Mouse (Mus musculus) heart, postnatal 0 days (tissue): Measurements from ENCODE around the gene Smad6. TPM values are rescaled to one million over a fixed set of nuclear protein-coding genes. Genes with fewer than 3 reads are reported as not detected.

Experiments
- ATAC-seq: fragments of 200-750 bp; cut with Nextera tagmentation; 2 replicates; pipeline ENCODE4 v1.8.0; 2017; ENCODE audit warnings: low read depth, moderate number of reproducible peaks, moderate library complexity; ENCODE audit not compliant: insufficient read depth
- DNase-seq: peaks from one replicate; pipeline ENCODE4 v3.0.0-alpha.2; 2016; ENCODE audit warnings: low spot score
- H3K27ac ChIP-seq: fragments of 300-500 bp; sonication (generic); 2 replicates; pipeline ENCODE4 v1.5.1; 2014; ENCODE audit warnings: low read depth, mild to moderate bottlenecking
- H3K27me3 ChIP-seq: fragments of 300-500 bp; sonication (generic); 2 replicates; pipeline ENCODE4 v1.6.1; 2014; ENCODE audit warnings: low read length, mixed read lengths; ENCODE audit not compliant: control insufficient read depth, insufficient read depth
- H3K36me3 ChIP-seq: fragments of 300-500 bp; sonication (generic); replicated peaks from 2 replicates; pipeline ENCODE4 v1.6.1; 2014; ENCODE audit warnings: low read length, mixed read lengths; ENCODE audit not compliant: control insufficient read depth, insufficient read depth
- H3K4me1 ChIP-seq: fragments of 300-500 bp; sonication (generic); 2 replicates; pipeline ENCODE4 v1.6.1; 2014; ENCODE audit warnings: antibody characterized with exemption; ENCODE audit not compliant: control insufficient read depth, insufficient read depth
- H3K4me2 ChIP-seq: fragments of 300-500 bp; sonication (generic); 2 replicates; pipeline ENCODE4 v1.6.1; 2014; ENCODE audit warnings: low read depth, mild to moderate bottlenecking, low read length, moderate library complexity
- H3K4me3 ChIP-seq: fragments of 300-500 bp; sonication (generic); 2 replicates; pipeline ENCODE4 v1.5.1; 2014; ENCODE audit warnings: low read depth, low read length
- H3K9ac ChIP-seq: fragments of 300-500 bp; sonication (generic); replicated peaks from 2 replicates; pipeline ENCODE4 v1.6.1; 2014; ENCODE audit warnings: low read depth, low read length, mixed read lengths
- H3K9me3 ChIP-seq: fragments of 300-500 bp; sonication (generic); replicated peaks from 2 replicates; pipeline ENCODE4 v1.6.1; 2016; ENCODE audit warnings: low read length; ENCODE audit not compliant: control insufficient read depth
- CTCF ChIP-seq: IDR thresholded peaks from 2 replicates; pipeline ENCODE4 v1.5.1; 2016; ENCODE audit warnings: antibody characterized with exemption, control low read depth, low read depth
- EP300 ChIP-seq: IDR thresholded peaks from 2 replicates; pipeline ENCODE4 v1.6.1; 2016; ENCODE audit warnings: antibody characterized with exemption, low read depth
- WGBS: fragments of 180-500 bp; shearing (Covaris S2); extraction: QIAGEN DNeasy Blood & Tissue Kit; methylation state at CpG from one replicate; pipeline ENCODE4 v1.1.7; 2014; 5-methylcytosine and 5-hydroxymethylcytosine counted together
- polyA plus RNA-seq: library from polyadenylated mRNA; unstranded; fragments of >200 nt; fragmentation: Nextera tagmentation; extraction: Ambion mirVana; gene quantifications from 2 replicates; pipeline ENCODE4 v1.2.1, GENCODE M21; 2015
- total RNA-seq: library from RNA; depleted of rRNA; stranded (reverse); fragments of >200 nt; gene quantifications from 2 replicates; pipeline ENCODE4 v1.2.3, GENCODE M21; 2014; ENCODE audit warnings: low replicate concordance

Gene Smad6
- total and polyA plus RNA-seq, 2 experiments from 2014 or later = 5.6 to 68.4 TPM

- TF ChIP-seq EP300 (no peak), CTCF (no peak)
- Histone ChIP-seq H3K4me3 (peak overlapping the region; percentile 14), H3K9ac (peak overlapping the region; percentile 4; the same call in 1 of the 2 replicates), H3K4me2 (peak overlapping the region; percentile 59), H3K9me3 (no peaks in the 10 kb centered on the region), H3K36me3 (no peaks in the 10 kb centered on the region), H3K27ac (peak overlapping the region; percentile 70), H3K4me1 (peaks cover 13% of the 10 kb centered on the region), H3K27me3 (no peaks in the 10 kb centered on the region)
- WGBS = 2% methylated on average over 30 of the region's 30 CpGs
- ATAC-seq (peak; percentile 80), DNase-seq (peak; percentile 55)
These were observed 38.2 kb upstream of the Smad6 start for GRCm38 (mm10) chr9:64060033-64060539.

GRCm38 (mm10) chr9:64057903-64058650, 36.2 kb upstream of the Smad6 start:
- TF ChIP-seq CTCF = no peak
- TF ChIP-seq EP300 = no peak
- peaks cover 13% of the 10 kb centered on the region for H3K4me1 ChIP-seq

GRCm38 (mm10) chr9:64055162-64055561, 33.3 kb upstream of the Smad6 start:
- WGBS = 62% methylated on average over 9 of the region's 9 CpGs
- no peaks in the 10 kb centered on the region for H3K36me3 ChIP-seq
- ATAC-seq (peak; percentile 44; the same call in 1 of the 2 replicates), DNase-seq (peak; percentile 58)
- H3K27ac ChIP-seq = peak overlapping the region; percentile 56
- no peak overlapping the region for H3K4me3 ChIP-seq
- TF ChIP-seq CTCF (no peak), EP300 (no peak)
- H3K9me3 ChIP-seq = no peaks in the 10 kb centered on the region
- H3K4me2 ChIP-seq = no peak overlapping the region
- peaks cover 12% of the 10 kb centered on the region for H3K4me1 ChIP-seq
- H3K27me3 ChIP-seq = no peaks in the 10 kb centered on the region
- no peak overlapping the region for H3K9ac ChIP-seq

More at GRCm38 (mm10) chr9:64057903-64058650, 36.2 kb upstream of the Smad6 start:
- no peaks in the 10 kb centered on the region for H3K9me3 ChIP-seq
- H3K9ac ChIP-seq = no peak overlapping the region
- no peaks in the 10 kb centered on the region for H3K36me3 ChIP-seq
- no peaks in the 10 kb centered on the region for H3K27me3 ChIP-seq
- ATAC-seq (no peak), DNase-seq (no peak)
- H3K27ac ChIP-seq = no peak overlapping the region
- no peak overlapping the region for H3K4me3 ChIP-seq
- 74% methylated on average over 7 of the region's 7 CpGs for WGBS
- H3K4me2 ChIP-seq = no peak overlapping the region

- no peaks in the 10 kb centered on the region for H3K9me3 ChIP-seq
- H3K4me2 ChIP-seq = no peak overlapping the region
- H3K4me1 ChIP-seq = peaks cover 13% of the 10 kb centered on the region; the same call in 1 of the 2 replicates
- H3K9ac ChIP-seq = no peak overlapping the region
- no peak overlapping the region for H3K27ac ChIP-seq
- no peaks in the 10 kb centered on the region for H3K36me3 ChIP-seq
- TF ChIP-seq EP300 (no peak), CTCF (no peak)
- DNase-seq = no peak
- WGBS = 59% methylated on average over 4 of the region's 4 CpGs
- no peak for ATAC-seq
- H3K4me3 ChIP-seq = no peak overlapping the region
- no peaks in the 10 kb centered on the region for H3K27me3 ChIP-seq
These were observed 31.9 kb upstream of the Smad6 start for GRCm38 (mm10) chr9:64053786-64054185.

- peak overlapping the region; percentile 77; the same call in 1 of the 2 replicates for H3K27ac ChIP-seq
- no peaks in the 10 kb centered on the region for H3K27me3 ChIP-seq
- ATAC-seq = no peak
- no peak overlapping the region for H3K9ac ChIP-seq
- peaks cover 13% of the 10 kb centered on the region; the same call in 1 of the 2 replicates for H3K4me1 ChIP-seq
- no peak for TF ChIP-seq EP300
- no peak for TF ChIP-seq CTCF
- H3K36me3 ChIP-seq = no peaks in the 10 kb centered on the region
- DNase-seq = no peak
- no peak overlapping the region for H3K4me3 ChIP-seq
- no peak overlapping the region for H3K4me2 ChIP-seq
- WGBS = 94% methylated on average over 2 of the region's 2 CpGs
- H3K9me3 ChIP-seq = no peaks in the 10 kb centered on the region
These were observed 29.4 kb upstream of the Smad6 start for GRCm38 (mm10) chr9:64051241-64051640.
